Mouse (Mus musculus) kidney, adult 2 months (tissue): ENCODE data around the gene Vegfd.

Source experiments
- CTCF ChIP-seq: fragments of 200-500 bp; conservative IDR thresholded peaks from 2 replicates; pipeline ENCODE4 v1.5.1; 2011; ENCODE audit warnings: low read depth, mild to moderate bottlenecking, control low read depth, low read length, moderate library complexity, mixed read lengths; ENCODE audit not compliant: insufficient read depth, insufficient read length
- POLR2A ChIP-seq: fragments of 200-500 bp; IDR thresholded peaks from one replicate; pipeline ENCODE4 v1.6.1; 2011; ENCODE audit warnings: low read depth, low read length, control low read depth

DNA sequence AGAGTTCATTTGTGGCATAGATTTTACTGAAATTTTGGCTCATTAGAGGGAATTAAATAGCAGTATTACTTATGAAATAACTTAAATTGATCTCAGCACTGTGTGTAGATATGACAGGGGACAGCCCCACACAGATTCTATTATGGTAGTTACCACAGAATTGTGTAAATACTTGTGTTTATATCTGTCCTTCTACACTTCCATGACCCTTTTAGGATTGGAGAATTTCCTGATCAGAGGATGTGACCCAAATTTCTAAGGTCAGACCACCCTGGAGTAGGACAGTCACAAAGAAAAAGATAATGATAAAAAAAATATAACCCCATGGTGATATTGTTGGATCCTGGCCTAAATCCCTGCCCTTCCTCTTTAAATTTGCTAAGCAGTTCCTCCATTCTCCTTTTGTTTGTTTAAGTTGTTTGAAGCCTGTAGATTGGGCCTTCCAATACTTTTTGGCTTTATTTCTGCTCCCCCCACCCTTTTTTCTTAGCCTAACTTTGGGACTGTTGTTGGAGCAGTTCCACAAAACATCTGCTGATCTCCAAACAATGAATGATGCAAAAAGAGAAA lies 32.0 kb downstream of the Vegfd start:
- TF ChIP-seq CTCF (no peak), POLR2A (no peak)
